Mouse (Mus musculus) kidney, adult 2 months (tissue): ENCODE results near the gene Srf. TPM values are rescaled to one million over a fixed set of nuclear protein-coding genes. Genes with fewer than 3 reads are reported as not detected.

Source experiments
- DNase-seq: peaks from one replicate; pipeline ENCODE4 v3.0.0; 2021
- H3K27ac ChIP-seq: fragments of 200-500 bp; 2 replicates; pipeline ENCODE4 v1.5.1; 2012; ENCODE audit warnings: low read depth, low read length, control low read depth, inconsistent platforms; ENCODE audit not compliant: insufficient read depth
- H3K27me3 ChIP-seq: fragments of 200-500 bp; replicated peaks from 2 replicates; pipeline ENCODE4 v1.6.1; 2012; ENCODE audit warnings: mild to moderate bottlenecking, moderate library complexity, low read length, inconsistent platforms; ENCODE audit not compliant: control insufficient read depth, insufficient read depth
- H3K36me3 ChIP-seq: fragments of 200-500 bp; 2 replicates; pipeline ENCODE4 v1.6.1; 2012; ENCODE audit warnings: mild to moderate bottlenecking, moderate library complexity, low read length, inconsistent platforms; ENCODE audit not compliant: control insufficient read depth, insufficient read depth
- H3K4me1 ChIP-seq: fragments of 200-500 bp; 2 replicates; pipeline ENCODE4 v1.6.1; 2011; ENCODE audit warnings: low read length; ENCODE audit not compliant: control insufficient read depth, insufficient read depth
- H3K4me3 ChIP-seq: fragments of 200-500 bp; 2 replicates; pipeline ENCODE4 v1.5.1; 2011; ENCODE audit warnings: mild to moderate bottlenecking, low read depth, low read length, control low read depth; ENCODE audit not compliant: insufficient read depth
- CTCF ChIP-seq: fragments of 200-500 bp; conservative IDR thresholded peaks from 2 replicates; pipeline ENCODE4 v1.5.1; 2011; ENCODE audit warnings: low read depth, mild to moderate bottlenecking, control low read depth, low read length, moderate library complexity, mixed read lengths; ENCODE audit not compliant: insufficient read depth, insufficient read length
- POLR2A ChIP-seq: fragments of 200-500 bp; IDR thresholded peaks from one replicate; pipeline ENCODE4 v1.6.1; 2011; ENCODE audit warnings: low read depth, low read length, control low read depth
- WGBS: fragments of 180-500 bp; shearing (Covaris S2); methylation state at CpG from one replicate; pipeline ENCODE4 v1.1.7; 2018; 5-methylcytosine and 5-hydroxymethylcytosine counted together
- polyA plus RNA-seq: library from polyadenylated mRNA; depleted of rRNA; stranded (reverse); fragments of >200 nt; gene quantifications from 2 replicates; pipeline ENCODE4 v1.2.3, GENCODE M21; 2012; rRNA removed

The Srf gene
- polyA plus RNA-seq, 1 experiment = 67.0 TPM

- no peak for TF ChIP-seq CTCF
- no peak for TF ChIP-seq POLR2A
- H3K27me3 ChIP-seq = no peaks in the 10 kb centered on the region
- DNase-seq = peak; percentile 96
- peak overlapping the region; percentile 9; the same call in 1 of the 2 replicates for H3K4me3 ChIP-seq
- H3K36me3 ChIP-seq = no peaks in the 10 kb centered on the region
- WGBS = 50% methylated on average over 14 of the region's 14 CpGs
- peaks cover 21% of the 10 kb centered on the region for H3K4me1 ChIP-seq
- peak overlapping the region; percentile 86 for H3K27ac ChIP-seq
These were observed 51.9 kb downstream of the Srf start for GRCm38 (mm10) chr17:46503847-46504638.

DNA sequence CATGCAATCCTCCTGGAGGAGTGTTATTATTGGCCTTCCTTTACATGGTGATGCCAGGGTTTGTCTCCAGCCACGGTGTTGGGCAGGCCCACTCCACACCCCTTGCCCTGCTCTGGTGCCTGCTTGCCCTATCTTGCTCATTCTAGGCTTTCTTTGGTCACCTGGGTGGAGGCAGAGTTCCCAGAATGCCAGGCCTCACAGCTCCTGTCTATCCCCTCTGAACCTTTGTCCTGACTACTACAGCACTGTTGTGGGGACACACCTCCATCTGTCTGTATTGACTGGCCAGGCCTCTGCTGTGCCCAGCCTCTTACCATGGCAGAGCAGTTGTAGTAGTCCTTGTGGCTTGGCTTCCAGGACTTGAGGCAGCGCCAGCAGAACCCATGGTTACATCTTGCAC is 53.2 kb downstream of the Srf start:
- no peaks in the 10 kb centered on the region for H3K36me3 ChIP-seq
- 70% methylated on average over 2 of the region's 2 CpGs for WGBS
- peak; percentile 70 for DNase-seq
- no peak overlapping the region for H3K4me3 ChIP-seq
- H3K4me1 ChIP-seq = peaks cover 23% of the 10 kb centered on the region
- H3K27ac ChIP-seq = peak overlapping the region; percentile 86; the same call in 1 of the 2 replicates
- H3K27me3 ChIP-seq = no peaks in the 10 kb centered on the region
- TF ChIP-seq CTCF (no peak), POLR2A (no peak)

Other genes with a start within 250 kb of the Srf start
- 16.8 and 27.8 TPM in 2 replicates for gene Abcc10, start 227.8 kb downstream of the Srf start, polyA plus RNA-seq
- 11.8 and 14.3 TPM in 2 replicates for gene Zfp318, start 172.4 kb downstream of the Srf start, polyA plus RNA-seq
- gene Crip3, start 127.2 kb downstream of the Srf start, polyA plus RNA-seq = 2.9 and 3.7 TPM in 2 replicates
- 164 and 283 TPM in 2 replicates for gene Slc22a7, start 117.7 kb downstream of the Srf start, polyA plus RNA-seq
- 1.4 and 1.6 TPM in 2 replicates for gene Ttbk1, start 68.5 kb downstream of the Srf start, polyA plus RNA-seq
- gene Dnph1, start 59.5 kb downstream of the Srf start, polyA plus RNA-seq = 20.7 and 22.8 TPM in 2 replicates
- 27.0 and 32.4 TPM in 2 replicates for gene Cul9, start 9.8 kb downstream of the Srf start, polyA plus RNA-seq
- gene Ptk7, start 73.3 kb upstream of the Srf start, polyA plus RNA-seq = 8.1 and 9.4 TPM in 2 replicates
- 60.7 and 62.8 TPM in 2 replicates for gene Klc4, start 89.8 kb upstream of the Srf start, polyA plus RNA-seq
- 116 and 134 TPM in 2 replicates for gene Mrpl2, start 90.1 kb upstream of the Srf start, polyA plus RNA-seq
- gene Cul7, start 94.2 kb upstream of the Srf start, polyA plus RNA-seq = 30.2 and 34.0 TPM in 2 replicates
- 37.1 and 41.1 TPM in 2 replicates for gene Rrp36, start 118.2 kb upstream of the Srf start, polyA plus RNA-seq
- gene Mea1, start 122.6 kb upstream of the Srf start, polyA plus RNA-seq = 89.2 and 99.3 TPM in 2 replicates
- 88.6 and 90.6 TPM in 2 replicates for gene Klhdc3, start 124.7 kb upstream of the Srf start, polyA plus RNA-seq
- 37.2 and 38.9 TPM in 2 replicates for gene Ppp2r5d, start 148.9 kb upstream of the Srf start, polyA plus RNA-seq
- gene Pex6, start 155.3 kb upstream of the Srf start, polyA plus RNA-seq = 68.2 and 84.1 TPM in 2 replicates
- 54.3 and 59.7 TPM in 2 replicates for gene Gnmt, start 173.0 kb upstream of the Srf start, polyA plus RNA-seq
- gene Cnpy3, start 196.0 kb upstream of the Srf start, polyA plus RNA-seq = 48.3 and 51.4 TPM in 2 replicates
- gene Ptcra, start 207.5 kb upstream of the Srf start, polyA plus RNA-seq = 0.06 TPM in 1 of 2 replicates, not detected in the other
- gene 2310039H08Rik, start 216.5 kb upstream of the Srf start, polyA plus RNA-seq = 131 and 174 TPM in 2 replicates
- gene Rpl7l1, start 226.5 kb upstream of the Srf start, polyA plus RNA-seq = 30.5 and 38.4 TPM in 2 replicates